Comparison of ENCODE assay signal across 24 mouse cellular contexts in the genomic region with DNA sequence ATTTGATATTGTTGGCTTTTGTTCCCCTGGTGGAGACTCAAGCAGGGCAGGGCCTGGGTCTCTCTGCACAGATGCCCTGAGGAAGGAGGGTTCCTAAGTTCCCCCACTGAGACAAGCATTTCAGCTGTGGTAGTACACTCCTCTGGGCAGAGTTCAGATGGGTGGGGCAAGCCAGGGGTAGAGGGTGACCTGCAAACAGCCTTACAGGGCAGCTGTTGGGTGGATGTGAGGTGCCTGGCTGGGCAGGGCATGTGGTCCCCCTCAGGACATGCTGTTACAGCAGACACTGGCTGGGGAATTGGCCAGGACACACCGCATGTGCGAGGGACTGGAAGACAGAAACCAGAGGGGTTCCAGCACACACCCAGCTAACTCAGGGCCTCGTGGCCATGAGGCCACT. TPM values are rescaled to one million over a fixed set of nuclear protein-coding genes. Genes with fewer than 3 reads are reported as not detected.
DNase-seq lines count a peak whose midpoint lies in the region; ATAC-seq and TF ChIP-seq lines count a peak whose summit lies in the region.
"Had no signal": no experiment of that assay in that cellular context is flagged by ENCODE, and none has a peak within 500 bp of the region (broad histone marks: within the 10 kb centered on the region; RNA-seq: fewer than 3 reads in every experiment).

No protein-coding gene starts in this region.

- no peak for ATAC-seq in heart, embryonic 12.5 days (ENCODE audit: insufficient number of reproducible peaks, low FRiP score)
- ATAC-seq in liver, embryonic 16.5 days (ENCODE audit: low read depth): 0 out of 2 replicates have a peak, but pooled peaks have one; percentile 15
- no peak for ATAC-seq in liver, postnatal 0 days
- ATAC-seq: activated CD4-positive, CD25-positive, alpha-beta regulatory T cell, adult 4 months; forebrain, embryonic 13.5 days had no signal

- no peak for TF ChIP-seq EP300 in liver, postnatal 0 days (IDR thresholded peaks at IDR 0.05; ENCODE audit: low read depth)

- TF ChIP-seq CTCF in liver, postnatal 0 days (IDR thresholded peaks at IDR 0.05; ENCODE audit: low read depth): no peak

- DNase-seq in heart, embryonic 10.5 days (ENCODE audit: low spot score): no peak
- DNase-seq in liver, postnatal 0 days: no peak
- peak; percentile 62 for DNase-seq in kidney, postnatal 14 days
- DNase-seq in naive thymus-derived CD4-positive, alpha-beta T cell, adult 2 months (ENCODE audit: low read depth): peak; percentile 8
- DNase-seq in midbrain, embryonic 10.5 days (ENCODE audit: low spot score): no peak
- DNase-seq in left cerebral cortex, postnatal 4 days: no peak
- DNase-seq: adrenal gland, adult 8-10 months; cerebellum, adult 2 months; cerebellum, postnatal 25 days; gastrocnemius, postnatal 36 days; heart, adult 2 months; heart, postnatal 36 days; thymus, postnatal 25 days had no signal

- peak overlapping the region; percentile 59 for H3K27ac ChIP-seq in heart, embryonic 10.5 days
- no peak overlapping the region for H3K27ac ChIP-seq in heart, embryonic 12.5 days (ENCODE audit: poor library complexity, severe bottlenecking)
- no peak overlapping the region for H3K27ac ChIP-seq in liver, embryonic 16.5 days (ENCODE audit: low read length)
- no peak overlapping the region for H3K27ac ChIP-seq in liver, postnatal 0 days (ENCODE audit: low read depth)
- no peak overlapping the region for H3K27ac ChIP-seq in midbrain, embryonic 10.5 days (replicated peaks)
- H3K27ac ChIP-seq: forebrain, embryonic 13.5 days; heart, adult 2 months; heart, embryonic 15.5 days; hindbrain, embryonic 15.5 days; kidney, postnatal 0 days; limb, embryonic 13.5 days; liver, embryonic 14.5 days; macrophage had no signal

- H3K4me2 ChIP-seq in heart, embryonic 12.5 days: no peak overlapping the region
- no peak overlapping the region for H3K4me2 ChIP-seq in liver, embryonic 16.5 days (ENCODE audit: low read depth, low read length)
- H3K4me2 ChIP-seq in liver, postnatal 0 days (ENCODE audit: low read depth, low read length): no peak overlapping the region
- H3K4me2 ChIP-seq: forebrain, embryonic 13.5 days; heart, embryonic 15.5 days; hindbrain, embryonic 15.5 days; limb, embryonic 13.5 days; midbrain, embryonic 11.5 days had no signal

- no peak overlapping the region for H3K9ac ChIP-seq in heart, embryonic 12.5 days
- no peak overlapping the region for H3K9ac ChIP-seq in liver, embryonic 16.5 days (ENCODE audit: low read depth, low read length)
- H3K9ac ChIP-seq in liver, postnatal 0 days (replicated peaks): no peak overlapping the region
- H3K9ac ChIP-seq: forebrain, embryonic 13.5 days; heart, embryonic 15.5 days; hindbrain, embryonic 15.5 days; limb, embryonic 13.5 days; liver, embryonic 14.5 days had no signal

- 85% methylated on average over 3 of the region's 3 CpGs for WGBS in heart, embryonic 10.5 days
- 89% methylated on average over 3 of the region's 3 CpGs for WGBS in heart, embryonic 12.5 days
- 78% methylated on average over 3 of the region's 3 CpGs for WGBS in liver, embryonic 16.5 days (ENCODE audit: insufficient replicate concordance)
- 87% methylated on average over 3 of the region's 3 CpGs for WGBS in liver, postnatal 0 days (ENCODE audit: insufficient replicate concordance)
- WGBS in midbrain, embryonic 10.5 days: 92% methylated on average over 3 of the region's 3 CpGs

- H3K36me3 ChIP-seq in heart, embryonic 10.5 days: peaks cover 10% of the 10 kb centered on the region; the same call in 1 of the 2 replicates
- H3K36me3 ChIP-seq in heart, embryonic 12.5 days: no peaks in the 10 kb centered on the region
- H3K36me3 ChIP-seq in liver, embryonic 16.5 days (ENCODE audit: control insufficient read depth, insufficient read depth): no peaks in the 10 kb centered on the region
- no peaks in the 10 kb centered on the region for H3K36me3 ChIP-seq in liver, postnatal 0 days (replicated peaks; ENCODE audit: insufficient read depth, low read length)
- no peaks in the 10 kb centered on the region for H3K36me3 ChIP-seq in midbrain, embryonic 10.5 days
- H3K36me3 ChIP-seq: heart, embryonic 15.5 days; hindbrain, embryonic 15.5 days had no signal

- no peaks in the 10 kb centered on the region for H3K27me3 ChIP-seq in heart, embryonic 10.5 days (ENCODE audit: insufficient read depth, poor library complexity, severe bottlenecking)
- H3K27me3 ChIP-seq in heart, embryonic 12.5 days (replicated peaks): no peaks in the 10 kb centered on the region; the same call in 1 of the 2 replicates
- no peaks in the 10 kb centered on the region for H3K27me3 ChIP-seq in liver, embryonic 16.5 days (ENCODE audit: control insufficient read depth, insufficient read depth, low read depth, low read length)
- no peaks in the 10 kb centered on the region for H3K27me3 ChIP-seq in liver, postnatal 0 days (ENCODE audit: insufficient read depth, low read length)
- H3K27me3 ChIP-seq in midbrain, embryonic 10.5 days (ENCODE audit: low read depth, poor library complexity, severe bottlenecking): no peaks in the 10 kb centered on the region
- H3K27me3 ChIP-seq: forebrain, embryonic 13.5 days; heart, embryonic 15.5 days; hindbrain, embryonic 15.5 days; limb, embryonic 13.5 days had no signal

- no peak overlapping the region for H3K4me3 ChIP-seq in heart, embryonic 10.5 days
- H3K4me3 ChIP-seq in heart, embryonic 12.5 days: no peak overlapping the region
- no peak overlapping the region for H3K4me3 ChIP-seq in liver, embryonic 16.5 days (ENCODE audit: low read depth, low read length)
- no peak overlapping the region for H3K4me3 ChIP-seq in liver, postnatal 0 days (ENCODE audit: low read depth, low read length)
- H3K4me3 ChIP-seq in midbrain, embryonic 10.5 days: no peak overlapping the region
- H3K4me3 ChIP-seq: forebrain, embryonic 13.5 days; heart, adult 2 months; heart, embryonic 15.5 days; hindbrain, embryonic 15.5 days; limb, embryonic 13.5 days had no signal

- intact Hi-C loops in left cerebral cortex, postnatal 4 days (cut with DNase I): no loop called here

- H3K4me1 ChIP-seq in heart, embryonic 10.5 days: peaks cover 57% of the 10 kb centered on the region
- peaks cover 27% of the 10 kb centered on the region for H3K4me1 ChIP-seq in heart, embryonic 12.5 days (replicated peaks)
- H3K4me1 ChIP-seq in liver, embryonic 16.5 days (ENCODE audit: control insufficient read depth, low read depth, low read length): peaks cover 5% of the 10 kb centered on the region
- H3K4me1 ChIP-seq in liver, postnatal 0 days (ENCODE audit: insufficient read depth): peaks cover 12% of the 10 kb centered on the region; the same call in 1 of the 2 replicates
- peaks cover 17% of the 10 kb centered on the region for H3K4me1 ChIP-seq in midbrain, embryonic 10.5 days
- H3K4me1 ChIP-seq: forebrain, embryonic 13.5 days had no signal

- H3K9me3 ChIP-seq in heart, embryonic 10.5 days: peaks cover 4% of the 10 kb centered on the region; the same call in 1 of the 2 replicates
- peaks cover 6% of the 10 kb centered on the region; the same call in 1 of the 2 replicates for H3K9me3 ChIP-seq in heart, embryonic 12.5 days (replicated peaks)
- H3K9me3 ChIP-seq in liver, embryonic 16.5 days (replicated peaks; ENCODE audit: control insufficient read depth, low read length): no peaks in the 10 kb centered on the region
- no peaks in the 10 kb centered on the region for H3K9me3 ChIP-seq in liver, postnatal 0 days (ENCODE audit: low read length)
- no peaks in the 10 kb centered on the region; the same call in 1 of the 2 replicates for H3K9me3 ChIP-seq in midbrain, embryonic 10.5 days (replicated peaks)
- H3K9me3 ChIP-seq: heart, embryonic 15.5 days had no signal

RNA-seq across cellular contexts. Expression of a gene that starts 5.4 kb away (rescaled TPM):
- polyA plus RNA-seq in heart, embryonic 10.5 days (2016; fragmentation: Nextera tagmentation; extraction: Ambion mirVana): 1.3 and 2.5 TPM in 2 replicates
- 1.3 and 1.5 TPM in 2 replicates for polyA plus RNA-seq in heart, embryonic 12.5 days (2016; fragmentation: Nextera tagmentation; extraction: Ambion mirVana)
- polyA plus RNA-seq in liver, embryonic 16.5 days (2015; fragmentation: Nextera tagmentation; extraction: Ambion mirVana): 0.81 and 1.2 TPM in 2 replicates
- polyA plus RNA-seq in liver, postnatal 0 days (2015; fragmentation: Nextera tagmentation; extraction: Ambion mirVana): 1.4 TPM in 2 replicates
- polyA plus RNA-seq in midbrain, embryonic 10.5 days (2016; fragmentation: Nextera tagmentation; extraction: Ambion mirVana): 0.86 and 0.97 TPM in 2 replicates
- under 1 TPM; 0.52 to 0.64 TPM for total RNA-seq in left cerebral cortex, postnatal 4 days (2021)
- polyA plus RNA-seq: macrophage had no signal

Comparison
In these comparisons a context has a peak if more than half of its experiments do, and no peak if none do; other contexts are left out.
1. DNase-seq: peak in kidney, postnatal 14 days (single experiment) and naive thymus-derived CD4-positive, alpha-beta T cell, adult 2 months (single experiment); none in heart, embryonic 10.5 days (single experiment), liver, postnatal 0 days (single experiment), midbrain, embryonic 10.5 days (single experiment) and left cerebral cortex, postnatal 4 days (single experiment).